Mouse (Mus musculus): Measurements from ENCODE around the gene Flvcr2. TPM values are rescaled to one million over a fixed set of nuclear protein-coding genes. Genes with fewer than 3 reads are reported as not detected.

Gene Flvcr2
- polyA plus RNA-seq, 1 experiment from 2014 or later = 12.2 TPM

DNA sequence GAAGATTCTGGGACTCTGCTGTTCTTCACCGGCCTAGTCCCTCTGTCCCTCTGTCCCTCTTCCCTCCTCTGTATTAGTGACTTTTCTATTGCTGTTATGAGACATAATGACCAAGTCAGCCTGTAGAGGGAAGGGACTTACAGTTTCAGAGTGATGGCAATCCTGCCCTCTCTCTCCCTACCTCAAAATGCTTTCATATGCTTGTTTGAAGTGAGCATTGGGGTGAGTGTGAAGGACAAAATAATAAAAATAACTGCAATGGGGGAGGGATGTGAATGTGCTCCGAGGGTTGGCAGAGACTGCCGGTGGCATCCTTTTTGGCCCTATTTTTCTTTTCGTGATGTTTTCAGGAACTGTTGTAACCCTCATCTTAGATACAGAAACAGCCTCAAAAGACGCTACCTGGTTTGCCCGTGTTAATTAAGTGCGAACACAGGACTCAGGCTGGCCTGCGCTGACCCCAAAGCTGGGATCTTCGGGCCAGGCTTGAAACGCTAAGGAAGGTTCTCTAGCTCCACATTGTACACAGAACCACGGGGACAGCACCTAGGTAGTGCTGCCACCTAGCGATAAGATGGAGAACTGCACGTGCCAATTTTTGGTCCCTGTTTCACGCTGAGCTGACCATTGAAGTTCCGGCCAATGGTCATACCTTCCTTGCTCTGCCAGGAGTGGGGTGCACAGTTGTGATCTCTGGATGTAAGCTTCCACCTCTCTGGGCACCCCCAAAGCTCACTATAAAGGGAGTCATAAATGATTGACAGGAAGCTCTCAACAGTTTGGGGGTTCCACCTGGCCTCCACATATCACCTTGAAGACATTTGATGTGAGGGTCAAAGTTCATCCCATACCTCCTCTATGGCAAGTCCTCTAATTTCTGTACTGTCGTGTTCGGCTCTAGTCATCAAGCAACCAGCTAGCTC, 17.1 kb upstream of the Flvcr2 start:
- Histone ChIP-seq H3K27me3 (replicated peaks; ENCODE audit: control insufficient read depth, insufficient read depth, low read length) (no peaks in the 10 kb centered on the region), H3K27ac (ENCODE audit: low read depth, low read length) (no peak overlapping the region), H3K9ac (ENCODE audit: low read depth, low read length) (no peak overlapping the region), H3K4me3 (ENCODE audit: low read depth, low read length) (no peak overlapping the region), H3K36me3 (ENCODE audit: control insufficient read depth, insufficient read depth) (no peaks in the 10 kb centered on the region), H3K4me2 (replicated peaks; ENCODE audit: low read depth) (no peak overlapping the region), H3K9me3 (ENCODE audit: control insufficient read depth) (no peaks in the 10 kb centered on the region), H3K4me1 (replicated peaks; ENCODE audit: control insufficient read depth, insufficient read depth, low read length) (no peaks in the 10 kb centered on the region)
- TF ChIP-seq CTCF (IDR thresholded peaks at IDR 0.05; ENCODE audit: low read depth) = peak; percentile 98
- 40% methylated on average over 17 of the region's 17 CpGs for WGBS
- ATAC-seq = peak; percentile 25; the same call in 1 of the 2 replicates

DNA sequence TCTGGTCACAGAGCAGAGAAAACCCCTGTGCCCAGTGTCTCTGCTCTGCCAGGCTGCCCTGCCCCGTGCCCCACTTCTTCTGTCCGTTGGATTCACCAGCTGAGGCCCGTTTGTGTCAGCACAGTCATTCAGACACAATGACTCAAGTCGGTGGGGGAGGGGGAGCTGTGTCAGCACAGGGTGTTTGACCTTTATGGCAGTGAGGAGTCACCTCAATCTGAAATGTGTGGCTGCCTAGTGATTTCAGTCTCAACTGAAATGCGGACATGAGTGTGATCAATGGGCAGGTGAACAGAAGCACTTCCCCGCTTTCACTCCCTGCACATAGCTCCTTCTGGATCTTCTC, 16.4 kb upstream of the Flvcr2 start:
- Histone ChIP-seq H3K9ac (ENCODE audit: low read depth, low read length) (no peak overlapping the region), H3K27me3 (replicated peaks; ENCODE audit: control insufficient read depth, insufficient read depth, low read length) (no peaks in the 10 kb centered on the region), H3K27ac (ENCODE audit: low read depth, low read length) (no peak overlapping the region), H3K4me3 (ENCODE audit: low read depth, low read length) (no peak overlapping the region), H3K9me3 (ENCODE audit: control insufficient read depth) (no peaks in the 10 kb centered on the region), H3K36me3 (ENCODE audit: control insufficient read depth, insufficient read depth) (no peaks in the 10 kb centered on the region), H3K4me2 (replicated peaks; ENCODE audit: low read depth) (no peak overlapping the region), H3K4me1 (replicated peaks; ENCODE audit: control insufficient read depth, insufficient read depth, low read length) (no peaks in the 10 kb centered on the region)
- ATAC-seq = no peak
- 56% methylated on average over 6 of the region's 6 CpGs for WGBS
- TF ChIP-seq CTCF (IDR thresholded peaks at IDR 0.05; ENCODE audit: low read depth) = no peak

DNA sequence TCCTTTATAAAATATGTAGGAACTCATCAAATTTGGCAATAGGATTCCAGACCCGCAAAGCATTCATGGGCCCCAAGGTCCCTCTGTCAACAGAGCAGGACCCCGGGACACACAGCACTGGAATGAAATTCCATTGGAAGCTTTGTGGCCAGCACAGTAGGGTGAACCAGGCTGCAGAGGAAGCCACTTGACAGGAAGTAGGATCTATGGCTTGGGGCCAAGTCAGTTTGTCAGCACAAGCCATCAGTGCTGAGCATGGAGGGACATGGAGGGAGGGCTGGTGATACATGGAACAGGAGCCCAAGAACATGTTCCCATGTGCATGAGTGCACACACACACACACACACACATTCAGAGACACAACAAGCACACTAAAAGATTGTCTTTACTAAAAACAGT, 10.1 kb upstream of the Flvcr2 start:
- WGBS = 70% methylated on average over 2 of the region's 2 CpGs
- no peak for TF ChIP-seq CTCF (IDR thresholded peaks at IDR 0.05; ENCODE audit: low read depth)

DNA sequence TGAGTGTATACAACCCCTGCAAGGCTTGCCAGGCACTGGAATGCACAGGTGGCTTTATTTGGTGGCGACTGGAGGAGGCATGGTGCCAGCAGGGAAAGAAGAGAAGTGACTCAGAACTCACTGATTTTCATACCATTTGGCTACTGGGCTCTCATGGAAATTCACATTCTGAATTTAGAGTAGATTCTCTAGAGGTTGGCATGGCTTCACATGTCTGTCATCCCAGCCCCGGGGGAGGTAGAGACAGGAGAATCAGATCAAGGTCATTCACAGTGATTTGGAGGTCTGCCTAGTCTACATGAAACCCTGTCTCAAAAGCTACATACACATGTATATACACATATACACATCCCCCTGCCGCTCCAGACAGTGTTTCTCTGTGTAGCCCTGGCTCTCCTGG, 9.4 kb upstream of the Flvcr2 start:
- no peaks in the 10 kb centered on the region for H3K36me3 ChIP-seq (ENCODE audit: control insufficient read depth, insufficient read depth)
- WGBS = 91% methylated on average over 3 of the region's 3 CpGs
- H3K4me3 ChIP-seq (ENCODE audit: low read depth, low read length) = no peak overlapping the region
- no peak for ATAC-seq
- H3K4me1 ChIP-seq (replicated peaks; ENCODE audit: control insufficient read depth, insufficient read depth, low read length) = no peaks in the 10 kb centered on the region
- H3K9me3 ChIP-seq (ENCODE audit: control insufficient read depth) = no peaks in the 10 kb centered on the region
- TF ChIP-seq CTCF (IDR thresholded peaks at IDR 0.05; ENCODE audit: low read depth) = no peak
- H3K4me2 ChIP-seq (replicated peaks; ENCODE audit: low read depth) = no peak overlapping the region
- H3K27me3 ChIP-seq (replicated peaks; ENCODE audit: control insufficient read depth, insufficient read depth, low read length) = no peaks in the 10 kb centered on the region
- no peak overlapping the region for H3K27ac ChIP-seq (ENCODE audit: low read depth, low read length)
- H3K9ac ChIP-seq (ENCODE audit: low read depth, low read length) = no peak overlapping the region

More for the DNA sequence above, 10.1 kb upstream of the Flvcr2 start:
- Histone ChIP-seq H3K27ac (ENCODE audit: low read depth, low read length) (no peak overlapping the region), H3K36me3 (ENCODE audit: control insufficient read depth, insufficient read depth) (no peaks in the 10 kb centered on the region), H3K9me3 (ENCODE audit: control insufficient read depth) (no peaks in the 10 kb centered on the region), H3K4me1 (replicated peaks; ENCODE audit: control insufficient read depth, insufficient read depth, low read length) (no peaks in the 10 kb centered on the region), H3K9ac (ENCODE audit: low read depth, low read length) (no peak overlapping the region), H3K4me2 (replicated peaks; ENCODE audit: low read depth) (no peak overlapping the region), H3K4me3 (ENCODE audit: low read depth, low read length) (no peak overlapping the region), H3K27me3 (replicated peaks; ENCODE audit: control insufficient read depth, insufficient read depth, low read length) (no peaks in the 10 kb centered on the region)
- ATAC-seq = no peak

- 23% methylated on average over 21 of the region's 21 CpGs for WGBS
- no peak for ATAC-seq
- H3K4me3 ChIP-seq (ENCODE audit: low read depth, low read length) = peak overlapping the region; percentile 47
These were observed 419 bp downstream of the Flvcr2 start for GRCm38 (mm10) chr12:85746696-85747219.

DNA sequence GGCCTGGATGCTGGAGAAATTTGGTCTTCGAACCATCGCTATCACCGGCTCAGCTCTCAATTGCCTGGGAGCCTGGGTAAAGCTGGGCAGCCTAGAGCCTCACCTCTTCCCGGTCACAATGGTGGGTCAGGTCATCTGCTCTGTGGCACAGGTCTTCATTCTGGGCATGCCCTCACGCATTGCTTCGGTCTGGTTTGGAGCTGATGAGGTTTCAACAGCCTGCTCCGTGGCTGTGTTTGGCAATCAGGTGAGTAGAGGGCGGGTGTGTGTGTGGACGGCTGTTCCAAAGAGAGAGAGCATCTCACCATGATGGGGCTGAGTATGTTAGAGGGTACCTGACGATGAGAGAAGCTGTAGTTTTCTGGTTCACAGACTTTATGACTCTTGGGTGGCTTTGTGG, 1.0 kb downstream of the Flvcr2 start:
- H3K9me3 ChIP-seq (ENCODE audit: control insufficient read depth) = no peaks in the 10 kb centered on the region
- ATAC-seq = no peak
- 75% methylated on average over 10 of the region's 10 CpGs for WGBS
- 0 out of 2 replicates have a peak, but pooled peaks cover 6% of the 10 kb centered on the region for H3K4me1 ChIP-seq (replicated peaks; ENCODE audit: control insufficient read depth, insufficient read depth, low read length)
- H3K27me3 ChIP-seq (replicated peaks; ENCODE audit: control insufficient read depth, insufficient read depth, low read length) = no peaks in the 10 kb centered on the region
- H3K36me3 ChIP-seq (ENCODE audit: control insufficient read depth, insufficient read depth) = no peaks in the 10 kb centered on the region
- TF ChIP-seq CTCF (IDR thresholded peaks at IDR 0.05; ENCODE audit: low read depth) = no peak
- no peak overlapping the region for H3K27ac ChIP-seq (ENCODE audit: low read depth, low read length)
- peak overlapping the region; percentile 47 for H3K4me3 ChIP-seq (ENCODE audit: low read depth, low read length)
- peak overlapping the region; percentile 82 for H3K4me2 ChIP-seq (replicated peaks; ENCODE audit: low read depth)
- no peak overlapping the region for H3K9ac ChIP-seq (ENCODE audit: low read depth, low read length)

More at GRCm38 (mm10) chr12:85746696-85747219, 419 bp downstream of the Flvcr2 start:
- H3K4me2 ChIP-seq (replicated peaks; ENCODE audit: low read depth) = peak overlapping the region; percentile 82
- H3K9ac ChIP-seq (ENCODE audit: low read depth, low read length) = peak overlapping the region; percentile 40
- H3K27me3 ChIP-seq (replicated peaks; ENCODE audit: control insufficient read depth, insufficient read depth, low read length) = no peaks in the 10 kb centered on the region
- no peaks in the 10 kb centered on the region for H3K9me3 ChIP-seq (ENCODE audit: control insufficient read depth)
- H3K36me3 ChIP-seq (ENCODE audit: control insufficient read depth, insufficient read depth) = no peaks in the 10 kb centered on the region
- peak overlapping the region; percentile 73 for H3K27ac ChIP-seq (ENCODE audit: low read depth, low read length)
- no peak for TF ChIP-seq CTCF (IDR thresholded peaks at IDR 0.05; ENCODE audit: low read depth)
- 0 out of 2 replicates have a peak, but pooled peaks cover 6% of the 10 kb centered on the region for H3K4me1 ChIP-seq (replicated peaks; ENCODE audit: control insufficient read depth, insufficient read depth, low read length)

Measured in intestine, postnatal 0 days (tissue).